Mouse (Mus musculus): ENCODE measurements around the gene Ercc1. TPM values are rescaled to one million over a fixed set of nuclear protein-coding genes. Genes with fewer than 3 reads are reported as not detected.

The Ercc1 gene
- not detected in 2 replicates for polyA plus RNA-seq (2012; ENCODE audit: insufficient read depth, insufficient read length, low replicate concordance, missing spikeins)

DNA sequence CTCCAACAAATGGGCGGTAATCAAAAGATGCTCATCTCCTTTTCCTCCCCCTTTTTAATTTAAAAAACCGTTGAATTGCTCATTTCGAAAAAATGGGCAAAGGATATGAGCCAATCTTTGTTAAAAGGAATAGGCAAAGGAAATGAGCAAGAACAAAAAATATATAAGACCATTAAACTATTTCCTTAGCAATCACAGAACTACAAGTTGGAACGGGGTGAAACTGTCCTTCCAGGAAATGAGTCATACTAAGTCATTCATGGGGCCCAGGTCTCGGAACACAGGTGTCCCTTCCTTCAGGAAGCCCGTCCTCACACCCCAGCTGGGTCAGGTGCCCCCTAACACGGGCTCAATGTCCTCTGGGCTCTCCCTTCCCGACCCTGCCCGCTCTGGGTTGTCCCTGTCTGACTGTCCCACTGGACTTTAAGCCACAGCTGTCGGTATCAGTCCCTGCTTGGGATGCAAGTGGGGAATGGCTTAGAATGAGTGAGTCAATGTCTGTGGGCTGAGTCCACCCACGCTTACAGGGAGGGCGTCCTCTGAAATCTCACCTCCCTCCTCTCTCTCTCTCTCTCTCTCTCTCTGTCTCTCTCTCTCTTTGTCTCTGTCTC lies at the start of gene Ercc1:
TSS of gene Ercc1 (plus strand) at position 542 of the 611 bp plus-strand sequence.
- Histone ChIP-seq H3K27ac (ENCODE audit: insufficient read depth, low read depth, low read length) (peak within 1 kb of the TSS; percentile 91), H3K4me1 (ENCODE audit: control insufficient read depth, insufficient read depth, low read length) (peaks cover 21% of the 10 kb centered on the region), H3K4me3 (ENCODE audit: insufficient read depth, low read depth, low read length) (peak within 1 kb of the TSS; percentile 77)
- 21% methylated on average over 12 of the region's 12 CpGs for WGBS
- TF ChIP-seq POLR2A (IDR thresholded peaks at IDR 0.05; ENCODE audit: insufficient read depth, low read depth, low read length) (no peak), CTCF (IDR thresholded peaks at IDR 0.05; ENCODE audit: insufficient read depth, low read depth, low read length) (no peak)

DNA sequence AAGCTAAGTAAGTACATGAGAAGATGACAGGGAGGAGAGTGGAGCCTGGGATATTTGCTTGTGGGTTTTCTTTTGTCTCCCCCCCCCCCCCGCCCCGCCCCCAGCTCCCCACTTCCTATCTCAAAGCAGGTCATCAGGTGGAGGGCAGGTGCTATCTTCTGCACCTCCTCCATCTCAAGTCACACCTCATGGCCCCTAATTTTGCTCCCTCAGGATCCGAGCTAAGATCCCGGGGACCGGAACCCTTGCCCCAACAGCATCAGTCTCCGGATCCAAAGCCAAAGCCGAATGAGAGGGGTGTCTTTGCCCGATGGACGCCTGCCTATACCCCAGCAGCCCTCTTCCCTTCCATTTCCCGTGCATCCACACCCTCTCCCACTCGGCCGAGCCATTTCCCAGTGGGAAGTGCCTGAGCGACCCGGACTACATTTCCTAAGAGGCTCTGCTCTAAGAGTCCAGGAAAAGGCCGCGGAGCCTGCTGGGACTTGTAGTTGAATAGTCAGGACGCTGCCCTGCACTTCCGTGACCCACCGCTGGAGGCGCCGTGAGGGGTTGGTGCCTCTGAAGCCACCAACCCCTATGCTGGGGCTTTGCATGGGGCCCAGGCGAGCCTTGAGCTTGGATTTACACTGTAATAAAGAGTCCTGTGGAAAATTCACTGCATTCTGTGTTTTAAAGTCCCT lies 48.9 kb upstream of the Ercc1 start:
- 14% methylated on average over 21 of the region's 22 CpGs for WGBS
- TF ChIP-seq CTCF (IDR thresholded peaks at IDR 0.05; ENCODE audit: insufficient read depth, low read depth, low read length) (peak; percentile 94), POLR2A (IDR thresholded peaks at IDR 0.05; ENCODE audit: insufficient read depth, low read depth, low read length) (no peak)
- Histone ChIP-seq H3K4me3 (ENCODE audit: insufficient read depth, low read depth, low read length) (peak overlapping the region; percentile 32), H3K27ac (ENCODE audit: insufficient read depth, low read depth, low read length) (no peak overlapping the region), H3K4me1 (ENCODE audit: control insufficient read depth, insufficient read depth, low read length) (peaks cover 12% of the 10 kb centered on the region)

DNA sequence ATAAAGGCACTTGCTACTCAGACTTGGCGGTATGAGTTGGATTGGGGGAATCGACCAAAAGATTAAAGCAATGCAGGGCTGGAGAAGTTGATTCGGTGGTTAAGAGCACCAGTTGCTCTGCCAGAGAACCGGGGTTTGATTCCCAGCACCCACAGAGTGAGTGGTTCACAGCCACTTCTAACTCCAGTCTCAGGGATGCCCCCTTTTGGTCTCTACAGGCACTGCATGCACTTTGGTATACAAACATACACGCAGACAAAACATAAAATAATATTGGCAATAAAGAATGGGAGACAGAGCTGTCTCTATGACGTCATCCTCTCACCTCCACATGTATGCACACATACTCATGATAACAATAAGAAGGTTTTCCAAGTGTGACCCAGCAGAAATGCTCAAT lies 47.5 kb upstream of the Ercc1 start:
- TF ChIP-seq POLR2A (IDR thresholded peaks at IDR 0.05; ENCODE audit: insufficient read depth, low read depth, low read length) (no peak), CTCF (IDR thresholded peaks at IDR 0.05; ENCODE audit: insufficient read depth, low read depth, low read length) (no peak)
- Histone ChIP-seq H3K27ac (ENCODE audit: insufficient read depth, low read depth, low read length) (no peak overlapping the region), H3K4me1 (ENCODE audit: control insufficient read depth, insufficient read depth, low read length) (peaks cover 8% of the 10 kb centered on the region), H3K4me3 (ENCODE audit: insufficient read depth, low read depth, low read length) (no peak overlapping the region)
- WGBS = 89% methylated on average over 6 of the region's 6 CpGs

DNA sequence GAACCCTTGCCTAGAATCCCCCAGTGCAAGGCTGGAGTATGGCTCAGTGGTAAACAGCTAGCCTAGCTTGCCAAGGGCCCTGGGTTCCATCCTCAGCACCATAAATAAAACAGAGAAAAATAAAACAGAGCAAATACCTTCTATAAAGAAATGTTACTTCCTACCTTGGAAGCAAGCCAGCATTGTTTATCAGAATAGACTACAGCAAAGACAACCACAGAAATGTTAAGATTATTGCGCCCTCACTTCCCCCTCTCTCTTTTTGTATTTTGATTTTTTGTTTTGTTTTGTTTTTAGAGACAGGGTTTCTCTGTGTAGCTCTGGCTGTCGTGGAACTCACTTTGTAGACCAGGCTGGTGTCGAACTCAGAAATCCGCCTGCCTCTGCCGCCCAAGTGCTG lies 46.8 kb upstream of the Ercc1 start:
- 86% methylated on average over 5 of the region's 5 CpGs for WGBS
- TF ChIP-seq CTCF (IDR thresholded peaks at IDR 0.05; ENCODE audit: insufficient read depth, low read depth, low read length) (no peak), POLR2A (IDR thresholded peaks at IDR 0.05; ENCODE audit: insufficient read depth, low read depth, low read length) (no peak)
- H3K27ac ChIP-seq (ENCODE audit: insufficient read depth, low read depth, low read length) = no peak overlapping the region
- H3K4me1 ChIP-seq (ENCODE audit: control insufficient read depth, insufficient read depth, low read length) = peaks cover 9% of the 10 kb centered on the region
- H3K4me3 ChIP-seq (ENCODE audit: insufficient read depth, low read depth, low read length) = no peak overlapping the region

DNA sequence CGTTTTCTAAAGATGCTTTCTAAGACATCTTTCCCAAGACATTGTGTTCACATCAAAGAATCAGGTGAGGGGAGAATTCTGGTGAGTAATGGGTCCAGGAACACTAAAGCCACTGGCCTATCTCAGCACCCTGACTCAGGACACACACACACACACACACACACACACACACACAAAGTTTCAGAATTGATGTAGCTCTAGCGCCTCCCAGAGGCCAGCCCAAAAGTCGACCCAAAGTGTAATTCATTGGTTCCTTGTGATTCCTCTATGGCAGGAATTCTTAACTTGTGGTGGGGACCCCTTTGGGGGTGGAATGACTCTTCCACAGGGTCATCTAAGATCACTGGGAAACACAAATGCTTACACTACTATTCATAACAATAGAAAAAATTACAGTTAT lies 45.4 kb upstream of the Ercc1 start:
- 20% methylated on average over 3 of the region's 3 CpGs for WGBS
- Histone ChIP-seq H3K27ac (ENCODE audit: insufficient read depth, low read depth, low read length) (no peak overlapping the region), H3K4me3 (ENCODE audit: insufficient read depth, low read depth, low read length) (no peak overlapping the region), H3K4me1 (ENCODE audit: control insufficient read depth, insufficient read depth, low read length) (peaks cover 16% of the 10 kb centered on the region)
- no peak for TF ChIP-seq CTCF (IDR thresholded peaks at IDR 0.05; ENCODE audit: insufficient read depth, low read depth, low read length)
- TF ChIP-seq POLR2A (IDR thresholded peaks at IDR 0.05; ENCODE audit: insufficient read depth, low read depth, low read length) = no peak

DNA sequence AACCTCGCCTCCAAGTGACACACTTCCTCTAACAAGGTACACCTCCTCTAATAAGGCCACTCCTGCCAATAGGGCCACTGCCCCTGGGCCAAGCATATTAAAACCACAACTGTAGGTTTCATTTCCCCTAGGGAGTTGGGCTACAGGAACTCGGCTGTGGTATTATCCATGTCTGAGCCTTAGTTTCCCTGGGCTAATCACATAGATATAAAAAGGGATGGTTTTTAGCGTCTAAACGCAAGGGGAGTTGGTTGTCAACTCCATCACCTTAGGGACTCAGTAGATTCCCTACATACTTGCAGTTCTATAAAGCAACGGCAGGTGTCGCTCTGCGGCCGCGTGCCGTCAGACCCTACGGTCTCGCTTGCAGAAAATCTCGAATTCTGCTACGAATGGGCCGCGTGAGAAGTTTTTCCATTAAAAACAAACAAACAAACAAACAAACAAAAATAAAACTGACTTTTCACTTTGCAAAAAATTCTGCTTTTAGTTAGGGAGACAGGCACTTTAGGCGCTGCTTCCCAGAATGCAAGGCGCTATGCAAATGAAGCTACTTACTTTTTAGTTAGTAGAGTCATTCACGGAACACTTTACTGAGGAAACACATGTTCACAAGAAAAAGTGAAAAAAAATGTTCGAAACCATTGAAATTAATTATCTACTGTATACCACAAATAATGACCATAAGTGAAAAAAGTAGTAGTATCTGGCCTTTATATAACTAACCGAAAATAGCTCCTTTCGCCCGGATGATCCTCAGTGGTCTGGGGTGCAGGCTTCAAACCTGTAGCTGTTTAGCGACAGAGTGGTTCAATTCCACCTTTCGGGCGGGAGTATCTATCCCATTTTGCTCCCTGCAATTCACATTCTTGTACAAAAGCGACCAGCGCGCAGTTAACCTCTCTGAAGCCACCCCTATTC lies 43.8 kb upstream of the Ercc1 start:
- TF ChIP-seq CTCF (IDR thresholded peaks at IDR 0.05; ENCODE audit: insufficient read depth, low read depth, low read length) (peak; percentile 99), POLR2A (IDR thresholded peaks at IDR 0.05; ENCODE audit: insufficient read depth, low read depth, low read length) (no peak)
- peaks cover 25% of the 10 kb centered on the region for H3K4me1 ChIP-seq (ENCODE audit: control insufficient read depth, insufficient read depth, low read length)
- WGBS = under 1% methylated on average over 29 of the region's 29 CpGs
- H3K27ac ChIP-seq (ENCODE audit: insufficient read depth, low read depth, low read length) = no peak overlapping the region
- peak overlapping the region; percentile 44 for H3K4me3 ChIP-seq (ENCODE audit: insufficient read depth, low read depth, low read length)

DNA sequence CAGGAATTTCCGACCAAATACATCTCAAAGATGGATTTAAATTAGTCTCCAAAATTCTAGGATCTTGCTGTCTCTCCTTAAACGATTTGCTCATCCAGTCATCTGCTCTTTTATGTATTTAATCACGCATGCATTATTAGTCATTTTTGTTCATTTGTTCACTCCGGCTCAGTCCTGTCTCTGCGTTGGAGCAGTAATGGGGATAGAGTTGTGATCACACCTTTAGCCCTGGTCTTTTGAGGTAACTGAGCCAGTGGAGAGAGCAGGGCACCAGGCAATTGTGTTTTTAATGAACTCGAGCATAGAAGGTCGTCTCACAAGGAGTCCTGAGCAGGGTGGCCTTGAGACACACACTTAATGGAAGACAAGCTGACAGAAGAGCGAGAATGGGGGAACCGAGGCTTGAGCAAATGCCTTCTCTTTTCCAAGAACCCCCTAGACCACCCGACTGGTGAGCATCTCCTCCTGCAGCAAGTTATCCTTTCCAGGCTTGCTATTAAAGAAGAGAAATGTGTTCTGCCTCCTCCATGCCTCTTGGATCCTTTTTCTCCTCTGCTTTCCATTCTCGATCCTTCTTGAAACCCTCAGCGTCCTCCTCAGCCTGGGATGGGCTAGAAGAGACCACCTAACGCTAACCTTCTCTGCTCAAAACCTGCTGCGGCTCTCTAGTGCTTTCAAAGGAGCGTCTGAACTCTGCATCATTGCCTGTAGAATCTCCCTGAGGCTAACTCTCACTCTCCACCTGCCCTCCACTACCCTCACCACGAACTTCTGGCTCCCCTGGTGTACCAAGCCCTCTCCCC lies 42.9 kb upstream of the Ercc1 start:
- H3K4me3 ChIP-seq (ENCODE audit: insufficient read depth, low read depth, low read length) = peak overlapping the region; percentile 9
- TF ChIP-seq POLR2A (IDR thresholded peaks at IDR 0.05; ENCODE audit: insufficient read depth, low read depth, low read length) = no peak
- no peak for TF ChIP-seq CTCF (IDR thresholded peaks at IDR 0.05; ENCODE audit: insufficient read depth, low read depth, low read length)
- no peak overlapping the region for H3K27ac ChIP-seq (ENCODE audit: insufficient read depth, low read depth, low read length)
- 7% methylated on average over 16 of the region's 16 CpGs for WGBS
- H3K4me1 ChIP-seq (ENCODE audit: control insufficient read depth, insufficient read depth, low read length) = peaks cover 25% of the 10 kb centered on the region

Measured in olfactory bulb, adult 2 months (tissue).